Mouse (Mus musculus) G1E (cell line): ENCODE data around the gene Spag6. TPM values are rescaled to one million over a fixed set of nuclear protein-coding genes. Genes with fewer than 3 reads are reported as not detected.

Source experiments
- ATAC-seq: 2 replicates; pipeline ENCODE4 v1.8.0; 2016; ENCODE audit warnings: mild to moderate bottlenecking; ENCODE audit not compliant: insufficient number of reproducible peaks, poor library complexity, low FRiP score, severe bottlenecking; ENCODE audit errors: extremely low read depth
- DNase-seq: peaks from one replicate; pipeline ENCODE4 v3.0.0; 2012; ENCODE audit warnings: low spot score
- H3K27me3 ChIP-seq: 2 replicates; pipeline ENCODE4 v1.6.1; 2012; ENCODE audit warnings: mild to moderate bottlenecking, low read length, inconsistent platforms; ENCODE audit not compliant: insufficient read depth
- H3K36me3 ChIP-seq: replicated peaks from 2 replicates; pipeline ENCODE3; 2012; ENCODE audit warnings: mild to moderate bottlenecking, inconsistent platforms
- H3K4me1 ChIP-seq: 2 replicates; pipeline ENCODE4 v1.6.1; 2012; ENCODE audit warnings: low read depth, low read length, inconsistent platforms, mixed read lengths; ENCODE audit not compliant: insufficient read depth
- H3K4me3 ChIP-seq: 2 replicates; pipeline ENCODE4 v1.5.1; 2012; ENCODE audit warnings: low read depth, mild to moderate bottlenecking, inconsistent platforms, low read length, moderate library complexity, mixed read lengths
- H3K9me3 ChIP-seq: replicated peaks from 2 replicates; pipeline ENCODE4 v1.6.1; 2012; ENCODE audit warnings: inconsistent platforms
- CTCF ChIP-seq: IDR thresholded peaks from 2 replicates; pipeline ENCODE4 v1.5.1; 2012; ENCODE audit warnings: low read depth, low read length, inconsistent platforms, mixed read lengths
- GATA1 ChIP-seq: IDR thresholded peaks from 2 replicates; pipeline ENCODE4 v1.6.1; 2012; ENCODE audit warnings: borderline replicate concordance, low read length, inconsistent platforms, mixed read lengths
- GATA2 ChIP-seq: IDR thresholded peaks from 2 replicates; pipeline ENCODE4 v1.6.1; 2012; ENCODE audit warnings: low read depth, low read length, inconsistent platforms, borderline replicate concordance
- POLR2AphosphoS5 ChIP-seq: IDR thresholded peaks from 2 replicates; pipeline ENCODE4 v1.6.1; 2012; ENCODE audit warnings: low read depth, low read length, inconsistent platforms; ENCODE audit not compliant: insufficient replicate concordance
- TAL1 ChIP-seq: conservative IDR thresholded peaks from 2 replicates; pipeline ENCODE4 v1.6.1; 2012; ENCODE audit warnings: low read depth, low read length, inconsistent platforms, mixed read lengths
- polyA plus RNA-seq: library from polyadenylated mRNA; stranded (reverse); fragments of >175 nt; gene quantifications from 2 replicates; pipeline ENCODE4 v1.2.3, GENCODE M21; 2012
- total RNA-seq, 2 experiments: library from RNA; stranded (forward) in 1 of 2; stranded (reverse) in 1 of 2; fragments of 200-1000 nt in 1 of 2; fragments of >200 nt in 1 of 2; fragmentation: Nextera tagmentation in 1 of 2; gene quantifications; 2 replicates each; pipeline ENCODE4 v1.2.3; 2014 to 2017

Spag6 gene
- total and polyA plus RNA-seq, 3 experiments: 0.08 to 0.22 TPM; not detected in 1

DNA sequence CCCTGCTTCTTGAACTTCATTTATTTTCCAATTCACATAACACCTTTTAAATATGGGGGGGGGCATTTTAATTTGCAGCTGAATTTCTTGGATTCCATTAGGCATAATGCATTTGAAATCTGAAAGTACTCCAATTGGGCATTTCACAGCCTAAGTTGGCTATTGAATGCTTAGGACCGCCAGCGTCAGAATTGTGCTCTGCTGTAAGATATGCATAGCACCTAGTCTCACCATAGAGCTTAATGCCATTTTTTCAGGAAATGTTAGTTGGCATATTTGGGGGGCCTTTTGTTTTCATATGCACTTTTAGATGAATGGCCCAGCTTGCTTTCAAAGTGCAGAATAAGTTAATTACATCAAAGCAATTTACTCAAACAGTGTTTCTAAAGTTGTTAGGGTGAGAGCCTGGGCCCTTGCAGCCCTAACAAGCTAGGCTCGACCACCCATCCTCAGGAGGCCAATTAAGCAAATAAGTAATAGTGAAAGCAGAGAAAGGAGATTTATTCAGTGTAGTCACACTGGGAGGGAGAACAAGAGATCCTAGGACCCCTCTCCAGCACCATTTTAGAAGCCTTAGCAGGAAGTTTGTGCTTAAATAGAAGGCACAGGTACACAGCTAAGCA, 28.5 kb downstream of the Spag6 start:
- ATAC-seq: no peak
- peaks cover 14% of the 10 kb centered on the region; the same call in 1 of the 2 replicates for H3K27me3 ChIP-seq
- no peaks in the 10 kb centered on the region for H3K4me1 ChIP-seq
- no peak for DNase-seq
- no peaks in the 10 kb centered on the region for H3K36me3 ChIP-seq
- no peak overlapping the region for H3K4me3 ChIP-seq
- no peaks in the 10 kb centered on the region for H3K9me3 ChIP-seq
- no peak for TF ChIP-seq CTCF
- no peak for TF ChIP-seq POLR2AphosphoS5
- TF ChIP-seq GATA2: no peak
- no peak for TF ChIP-seq TAL1
- TF ChIP-seq GATA1: no peak

DNA sequence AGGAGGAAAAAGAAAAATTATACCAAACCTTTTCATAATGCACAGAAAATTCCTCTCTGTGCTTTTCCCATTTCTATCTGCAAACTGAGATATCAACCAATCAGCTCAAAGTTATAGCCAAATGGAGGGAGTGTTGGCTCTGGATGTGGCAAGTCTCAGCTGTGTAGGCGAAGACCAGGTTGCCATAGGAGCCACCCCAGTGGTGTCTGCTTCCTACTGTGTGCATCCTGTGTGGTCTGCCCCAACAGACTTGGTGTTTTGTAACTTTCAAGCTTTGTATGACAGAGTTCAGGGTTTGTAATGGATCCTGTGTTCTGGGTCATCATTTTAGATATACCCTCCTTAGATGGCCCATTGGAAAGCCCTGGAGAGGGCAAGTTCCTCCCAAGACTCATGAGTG, 30.6 kb downstream of the Spag6 start:
- H3K4me1 ChIP-seq: no peaks in the 10 kb centered on the region
- no peak for ATAC-seq
- no peak for DNase-seq

DNA sequence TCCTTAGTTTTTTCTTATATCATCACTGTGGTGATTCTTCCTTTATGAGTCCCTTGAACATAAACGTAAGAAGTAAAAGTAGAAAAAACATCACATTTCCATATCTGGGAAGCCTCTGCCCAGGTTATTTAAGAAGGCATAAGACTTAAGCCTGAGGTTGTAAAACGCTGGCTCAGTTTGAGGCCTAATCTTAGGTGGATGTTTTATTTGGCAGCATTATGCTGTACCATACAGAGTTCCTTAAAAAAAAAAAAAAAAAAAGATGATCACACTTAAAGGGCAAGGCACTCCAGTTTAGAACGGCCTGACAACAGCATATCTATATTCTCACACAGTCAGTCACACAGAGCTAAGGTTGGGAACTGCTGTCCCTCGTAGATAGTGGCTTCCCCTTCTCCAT, 32.0 kb downstream of the Spag6 start:
- Histone ChIP-seq H3K36me3 (no peaks in the 10 kb centered on the region), H3K27me3 (peaks cover 10% of the 10 kb centered on the region; the same call in 1 of the 2 replicates), H3K9me3 (no peaks in the 10 kb centered on the region), H3K4me3 (no peak overlapping the region), H3K4me1 (no peaks in the 10 kb centered on the region)
- ATAC-seq (no peak), DNase-seq (no peak)
- TF ChIP-seq GATA1 (no peak), TAL1 (no peak), GATA2 (no peak)

More for the DNA sequence above, 30.6 kb downstream of the Spag6 start:
- Histone ChIP-seq H3K9me3 (no peaks in the 10 kb centered on the region), H3K36me3 (no peaks in the 10 kb centered on the region), H3K27me3 (peaks cover 10% of the 10 kb centered on the region; the same call in 1 of the 2 replicates), H3K4me3 (no peak overlapping the region)
- no peak for TF ChIP-seq GATA2
- TF ChIP-seq TAL1: no peak
- no peak for TF ChIP-seq CTCF
- TF ChIP-seq GATA1: no peak
- no peak for TF ChIP-seq POLR2AphosphoS5

DNA sequence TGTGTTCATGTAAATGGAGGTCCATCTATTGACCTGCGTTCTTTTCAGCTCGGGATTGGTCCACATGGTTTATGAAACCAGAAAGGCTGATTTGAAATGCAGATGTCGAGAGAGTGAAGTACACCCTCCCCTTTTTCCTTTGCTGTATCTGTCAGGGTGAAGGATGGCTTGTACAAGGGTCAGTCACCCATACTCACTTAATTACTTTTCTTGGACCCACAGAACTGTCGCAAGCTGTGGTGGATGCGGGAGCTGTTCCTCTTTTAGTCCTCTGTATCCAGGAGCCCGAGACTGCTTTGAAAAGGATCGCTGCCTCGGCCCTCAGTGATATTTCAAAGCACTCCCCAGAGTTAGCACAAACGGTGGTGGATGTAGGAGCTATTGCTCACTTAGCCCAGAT, 37.9 kb downstream of the Spag6 start:
- Histone ChIP-seq H3K27me3 (peaks cover 22% of the 10 kb centered on the region), H3K4me3 (no peak overlapping the region), H3K4me1 (no peaks in the 10 kb centered on the region; the same call in 1 of the 2 replicates), H3K9me3 (no peaks in the 10 kb centered on the region), H3K36me3 (no peaks in the 10 kb centered on the region)
- ATAC-seq (no peak), DNase-seq (no peak)
- TF ChIP-seq GATA2 (no peak), CTCF (no peak), POLR2AphosphoS5 (no peak), GATA1 (no peak), TAL1 (no peak)

DNA sequence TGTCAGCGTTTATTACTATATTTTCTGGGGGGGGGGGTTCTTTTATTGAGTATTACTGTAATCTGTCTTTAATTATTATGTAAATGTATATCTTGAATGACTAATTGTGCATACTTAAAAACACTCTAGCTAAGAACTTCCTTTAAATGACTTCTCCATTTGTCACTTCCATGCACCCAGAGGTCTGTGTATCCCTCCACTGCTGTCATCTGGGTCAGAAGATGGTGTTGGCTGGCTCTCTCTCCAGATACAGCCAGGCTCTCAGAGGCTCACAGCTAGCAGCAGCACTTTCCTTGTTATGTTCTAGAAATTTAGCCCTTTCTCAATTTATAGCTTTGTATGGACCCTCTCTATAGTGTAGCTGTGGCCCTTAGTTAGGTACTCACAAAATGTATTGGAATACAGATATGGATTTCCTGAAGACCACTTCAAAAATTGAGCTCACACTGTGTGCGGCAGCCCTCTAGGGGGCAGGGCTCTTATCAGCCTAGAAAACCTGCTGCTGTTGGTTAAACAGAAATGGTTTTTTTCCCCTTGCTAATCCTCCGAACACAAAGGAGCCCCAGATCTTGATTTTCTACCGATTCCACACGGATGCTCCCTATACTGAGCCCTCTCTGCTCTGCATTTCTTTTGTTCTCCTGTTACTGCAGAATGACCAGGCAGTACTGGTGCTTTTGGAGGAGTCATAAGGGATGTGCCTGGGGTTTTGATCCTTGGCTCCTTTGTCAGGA, 40.7 kb downstream of the Spag6 start:
- DNase-seq (no peak), ATAC-seq (no peak)
- no peak for TF ChIP-seq GATA2
- no peak for TF ChIP-seq GATA1
- TF ChIP-seq POLR2AphosphoS5: no peak
- no peak for TF ChIP-seq CTCF
- TF ChIP-seq TAL1: no peak
- Histone ChIP-seq H3K36me3 (no peaks in the 10 kb centered on the region), H3K4me1 (no peaks in the 10 kb centered on the region; the same call in 1 of the 2 replicates), H3K9me3 (no peaks in the 10 kb centered on the region), H3K4me3 (no peak overlapping the region), H3K27me3 (peaks cover 21% of the 10 kb centered on the region)

DNA sequence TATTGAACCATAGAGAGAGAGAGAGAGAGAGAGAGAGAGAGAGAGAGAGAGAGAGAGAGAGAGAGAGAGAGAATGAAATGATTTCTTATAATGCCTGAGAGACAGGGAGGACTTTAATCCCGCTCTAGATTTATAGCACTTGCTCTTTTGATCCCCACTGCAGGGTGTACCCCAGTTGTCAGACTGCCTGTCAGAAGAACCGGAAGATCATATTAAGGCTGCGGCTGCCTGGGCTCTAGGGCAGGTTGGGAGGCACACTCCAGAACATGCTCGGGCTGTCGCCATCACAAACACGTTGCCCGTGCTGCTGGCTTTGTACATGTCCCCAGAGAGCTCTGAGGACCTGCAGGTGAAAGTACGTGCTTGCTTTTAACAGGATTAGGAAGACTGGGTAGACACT, 43.2 kb downstream of the Spag6 start:
- Histone ChIP-seq H3K4me3 (no peak overlapping the region), H3K9me3 (no peaks in the 10 kb centered on the region), H3K36me3 (no peaks in the 10 kb centered on the region), H3K27me3 (peaks cover 26% of the 10 kb centered on the region), H3K4me1 (no peaks in the 10 kb centered on the region; the same call in 1 of the 2 replicates)
- no peak for ATAC-seq
- no peak for TF ChIP-seq TAL1
- no peak for TF ChIP-seq CTCF
- TF ChIP-seq GATA2: no peak
- TF ChIP-seq GATA1: no peak
- TF ChIP-seq POLR2AphosphoS5: no peak
- no peak for DNase-seq
